Mouse (Mus musculus): Measurements from ENCODE around the gene Dock8. TPM values are rescaled to one million over a fixed set of nuclear protein-coding genes. Genes with fewer than 3 reads are reported as not detected.

Dock8 gene
- polyA plus RNA-seq, 1 experiment from 2014 or later = 9.0 TPM

- TF ChIP-seq CTCF (IDR thresholded peaks at IDR 0.05; ENCODE audit: low read depth) = peak; percentile 50
- no peaks in the 10 kb centered on the region for H3K9me3 ChIP-seq (replicated peaks; ENCODE audit: low read length)
- H3K4me3 ChIP-seq (replicated peaks; ENCODE audit: low read depth, low read length) = peak overlapping the region; percentile 63
- DNase-seq (ENCODE audit: low spot score) = peak; percentile 74
- H3K36me3 ChIP-seq (ENCODE audit: insufficient read depth, low read length) = no peaks in the 10 kb centered on the region
- H3K27me3 ChIP-seq (ENCODE audit: insufficient read depth, low read length) = 0 out of 2 replicates have a peak, but pooled peaks cover 3% of the 10 kb centered on the region
- H3K4me1 ChIP-seq (replicated peaks; ENCODE audit: insufficient read depth, low read length) = 0 out of 2 replicates have a peak, but pooled peaks cover 5% of the 10 kb centered on the region
- H3K27ac ChIP-seq = peak overlapping the region; percentile 84
- 1% methylated on average over 34 of the region's 35 CpGs for WGBS
- peak overlapping the region; percentile 61 for H3K9ac ChIP-seq (ENCODE audit: low read depth, low read length)
- peak overlapping the region; percentile 95 for H3K4me2 ChIP-seq (ENCODE audit: low read length)
- peak; percentile 60 for ATAC-seq (replicated peaks; ENCODE audit: low FRiP score, low read depth)
Measured at GRCm38 (mm10) chr19:25237492-25238040, 238.2 kb downstream of the Dock8 start.

GRCm38 (mm10) chr19:25238121-25238520 lies 238.8 kb downstream of the Dock8 start:
- H3K4me3 ChIP-seq (replicated peaks; ENCODE audit: low read depth, low read length) = peak overlapping the region; percentile 63
- H3K4me1 ChIP-seq (replicated peaks; ENCODE audit: insufficient read depth, low read length) = 0 out of 2 replicates have a peak, but pooled peaks cover 5% of the 10 kb centered on the region
- no peak for TF ChIP-seq CTCF (IDR thresholded peaks at IDR 0.05; ENCODE audit: low read depth)
- H3K27ac ChIP-seq = no peak overlapping the region; the same call in 1 of the 2 replicates
- DNase-seq (ENCODE audit: low spot score) (peak; percentile 21), ATAC-seq (replicated peaks; ENCODE audit: low FRiP score, low read depth) (no peak)
- no peaks in the 10 kb centered on the region for H3K9me3 ChIP-seq (replicated peaks; ENCODE audit: low read length)
- H3K9ac ChIP-seq (ENCODE audit: low read depth, low read length) = peak overlapping the region; percentile 61; the same call in 1 of the 2 replicates
- 0 out of 2 replicates have a peak, but pooled peaks cover 3% of the 10 kb centered on the region for H3K27me3 ChIP-seq (ENCODE audit: insufficient read depth, low read length)
- H3K4me2 ChIP-seq (ENCODE audit: low read length) = peak overlapping the region; percentile 95
- no peaks in the 10 kb centered on the region for H3K36me3 ChIP-seq (ENCODE audit: insufficient read depth, low read length)
- whole genome bisulfite sequencing = 6% methylated on average over 13 of the region's 13 CpGs

DNA sequence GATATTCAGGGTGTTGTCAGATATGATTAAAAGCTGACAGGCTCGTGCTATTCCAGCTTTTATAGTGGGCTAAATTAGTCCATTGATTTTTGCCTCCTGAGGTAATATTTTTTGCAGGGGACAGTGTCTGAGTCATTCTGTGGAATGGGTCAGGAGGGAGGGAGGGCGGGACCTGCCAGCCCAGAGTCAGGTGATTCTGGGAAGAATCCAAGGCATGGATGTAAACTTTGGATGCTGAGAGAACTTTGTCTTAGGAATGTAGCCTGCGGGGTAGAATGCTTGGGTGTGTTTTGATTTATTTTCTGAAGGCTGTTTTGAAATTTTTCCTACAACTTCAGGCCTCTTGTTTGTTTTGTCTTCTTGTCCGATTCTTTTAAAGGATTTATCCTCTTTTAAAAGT lies 244.2 kb downstream of the Dock8 start:
- WGBS = 62% methylated on average over 4 of the region's 4 CpGs
- no peak for ATAC-seq (replicated peaks; ENCODE audit: low FRiP score, low read depth)

GRCm38 (mm10) chr19:25246062-25246461 lies 246.7 kb downstream of the Dock8 start:
- DNase-seq (ENCODE audit: low spot score) = no peak
- H3K9me3 ChIP-seq (replicated peaks; ENCODE audit: low read length) = no peaks in the 10 kb centered on the region
- ATAC-seq (replicated peaks; ENCODE audit: low FRiP score, low read depth) = no peak
- H3K4me3 ChIP-seq (replicated peaks; ENCODE audit: low read depth, low read length) = no peak overlapping the region
- H3K27me3 ChIP-seq (ENCODE audit: insufficient read depth, low read length) = no peaks in the 10 kb centered on the region
- no peak for TF ChIP-seq CTCF (IDR thresholded peaks at IDR 0.05; ENCODE audit: low read depth)
- 89% methylated on average over 8 of the region's 8 CpGs for WGBS
- no peaks in the 10 kb centered on the region for H3K36me3 ChIP-seq (ENCODE audit: insufficient read depth, low read length)
- H3K9ac ChIP-seq (ENCODE audit: low read depth, low read length) = no peak overlapping the region
- H3K4me2 ChIP-seq (ENCODE audit: low read length) = no peak overlapping the region
- H3K4me1 ChIP-seq (replicated peaks; ENCODE audit: insufficient read depth, low read length) = no peaks in the 10 kb centered on the region; the same call in 1 of the 2 replicates
- no peak overlapping the region for H3K27ac ChIP-seq

More for the DNA sequence above, 244.2 kb downstream of the Dock8 start:
- TF ChIP-seq CTCF (IDR thresholded peaks at IDR 0.05; ENCODE audit: low read depth) = no peak
- Histone ChIP-seq H3K27ac (no peak overlapping the region), H3K4me3 (replicated peaks; ENCODE audit: low read depth, low read length) (no peak overlapping the region), H3K9ac (ENCODE audit: low read depth, low read length) (no peak overlapping the region), H3K4me1 (replicated peaks; ENCODE audit: insufficient read depth, low read length) (no peaks in the 10 kb centered on the region), H3K9me3 (replicated peaks; ENCODE audit: low read length) (no peaks in the 10 kb centered on the region), H3K27me3 (ENCODE audit: insufficient read depth, low read length) (no peaks in the 10 kb centered on the region), H3K36me3 (ENCODE audit: insufficient read depth, low read length) (no peaks in the 10 kb centered on the region), H3K4me2 (ENCODE audit: low read length) (no peak overlapping the region)
- no peak for DNase-seq (ENCODE audit: low spot score)

DNA sequence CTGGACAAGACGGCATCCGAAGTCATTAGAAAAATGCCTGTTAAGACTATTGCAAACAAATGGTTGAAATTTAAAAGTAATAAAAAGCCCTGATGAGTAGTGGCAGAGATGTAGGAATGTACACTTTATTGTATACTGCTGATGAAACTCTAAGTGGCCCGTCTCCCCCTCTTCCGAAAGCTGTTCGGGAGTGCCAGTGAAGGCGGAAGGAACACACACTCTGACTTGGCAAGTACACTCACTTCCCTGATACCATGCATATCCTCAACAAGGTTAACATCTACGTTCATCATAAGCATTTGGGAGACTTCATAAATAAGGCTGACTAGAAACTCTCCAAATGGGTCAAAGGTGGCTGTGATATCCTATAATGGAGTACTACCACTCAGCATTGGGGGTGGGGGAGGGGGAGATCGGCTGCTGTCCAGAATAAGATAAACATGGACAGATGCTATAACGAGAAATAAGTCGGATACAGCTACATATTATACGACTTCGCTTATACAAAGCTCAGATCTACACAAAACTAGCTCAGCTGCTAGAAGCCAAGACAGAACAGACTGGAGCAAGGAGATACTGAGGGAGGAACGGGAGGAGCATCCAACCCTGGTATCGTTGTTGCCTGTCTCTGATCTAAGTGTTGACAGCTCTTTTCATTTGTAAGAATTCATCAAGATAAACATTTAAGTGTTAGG lies 248.7 kb downstream of the Dock8 start:
- H3K36me3 ChIP-seq (ENCODE audit: insufficient read depth, low read length) = no peaks in the 10 kb centered on the region
- ATAC-seq (replicated peaks; ENCODE audit: low FRiP score, low read depth) = no peak
- no peak overlapping the region for H3K9ac ChIP-seq (ENCODE audit: low read depth, low read length)
- 81% methylated on average over 14 of the region's 14 CpGs for WGBS
- no peak for TF ChIP-seq CTCF (IDR thresholded peaks at IDR 0.05; ENCODE audit: low read depth)
- no peak for DNase-seq (ENCODE audit: low spot score)
- H3K27me3 ChIP-seq (ENCODE audit: insufficient read depth, low read length) = no peaks in the 10 kb centered on the region
- H3K4me3 ChIP-seq (replicated peaks; ENCODE audit: low read depth, low read length) = no peak overlapping the region
- H3K4me1 ChIP-seq (replicated peaks; ENCODE audit: insufficient read depth, low read length) = no peaks in the 10 kb centered on the region; the same call in 1 of the 2 replicates
- no peak overlapping the region for H3K4me2 ChIP-seq (ENCODE audit: low read length)
- no peaks in the 10 kb centered on the region for H3K9me3 ChIP-seq (replicated peaks; ENCODE audit: low read length)
- H3K27ac ChIP-seq = no peak overlapping the region

GRCm38 (mm10) chr19:25249230-25249629 lies 249.9 kb downstream of the Dock8 start:
- Histone ChIP-seq H3K9ac (ENCODE audit: low read depth, low read length) (no peak overlapping the region), H3K27me3 (ENCODE audit: insufficient read depth, low read length) (no peaks in the 10 kb centered on the region), H3K9me3 (replicated peaks; ENCODE audit: low read length) (no peaks in the 10 kb centered on the region), H3K27ac (no peak overlapping the region), H3K4me1 (replicated peaks; ENCODE audit: insufficient read depth, low read length) (no peaks in the 10 kb centered on the region; the same call in 1 of the 2 replicates), H3K36me3 (ENCODE audit: insufficient read depth, low read length) (no peaks in the 10 kb centered on the region), H3K4me2 (ENCODE audit: low read length) (peak overlapping the region; percentile 25; the same call in 1 of the 2 replicates), H3K4me3 (replicated peaks; ENCODE audit: low read depth, low read length) (no peak overlapping the region)
- 13% methylated on average over 13 of the region's 13 CpGs for WGBS
- ATAC-seq (replicated peaks; ENCODE audit: low FRiP score, low read depth) (no peak), DNase-seq (ENCODE audit: low spot score) (no peak)
- no peak for TF ChIP-seq CTCF (IDR thresholded peaks at IDR 0.05; ENCODE audit: low read depth)

All from kidney, postnatal 0 days (tissue).